Mouse (Mus musculus): ENCODE data around the gene Klkb1. TPM values are rescaled to one million over a fixed set of nuclear protein-coding genes. Genes with fewer than 3 reads are reported as not detected.
A peak's percentile ranks its signal among the peaks of the same experiment; 100 is the strongest.
"Not testable (repeated sequence)": the region's sequence is repeated elsewhere in the genome, so short reads cannot be mapped to it uniquely, and the experiment has no call there.

Gene Klkb1
- total RNA-seq (2015) (not detected in 2 replicates), total RNA-seq (2017) (not detected in 2 replicates)

- ATAC-seq (replicated peaks; ENCODE audit: poor library complexity), result no peak
Observed at GRCm38 (mm10) chr8:45294687-45295086, at the start of gene Klkb1. TSS of gene Klkb1 (minus strand) at chr8:45294859.

GRCm38 (mm10) chr8:45344298-45344697 lies 49.6 kb upstream of the Klkb1 start:
- ATAC-seq (replicated peaks; ENCODE audit: poor library complexity), result peak; percentile 74

GRCm38 (mm10) chr8:45341630-45342628 lies 47.3 kb upstream of the Klkb1 start:
- no peak for ATAC-seq (replicated peaks; ENCODE audit: poor library complexity)

GRCm38 (mm10) chr8:45333493-45333892 lies 38.8 kb upstream of the Klkb1 start:
- peak; percentile 65 for ATAC-seq (replicated peaks; ENCODE audit: poor library complexity)

- peak; percentile 83 for ATAC-seq (replicated peaks; ENCODE audit: poor library complexity)
Observed at GRCm38 (mm10) chr8:45332685-45333409, 38.2 kb upstream of the Klkb1 start, which contains the start of gene Cyp4v3. TSS of gene Cyp4v3 (minus strand) at chr8:45333216.

GRCm38 (mm10) chr8:45330856-45331255 lies 36.2 kb upstream of the Klkb1 start:
- ATAC-seq (replicated peaks; ENCODE audit: poor library complexity), result peak; percentile 40; the same call in 1 of the 2 replicates

- ATAC-seq (replicated peaks; ENCODE audit: poor library complexity), result no peak
Observed at GRCm38 (mm10) chr8:45329206-45329980, 34.7 kb upstream of the Klkb1 start.

GRCm38 (mm10) chr8:45327076-45327475 lies 32.4 kb upstream of the Klkb1 start:
- ATAC-seq (replicated peaks; ENCODE audit: poor library complexity), result not testable (repeated sequence)

- no peak for ATAC-seq (replicated peaks; ENCODE audit: poor library complexity)
Observed at GRCm38 (mm10) chr8:45324151-45324550, 29.5 kb upstream of the Klkb1 start.

GRCm38 (mm10) chr8:45321365-45321764 lies 26.7 kb upstream of the Klkb1 start:
- no peak for ATAC-seq (replicated peaks; ENCODE audit: poor library complexity)

GRCm38 (mm10) chr8:45320930-45321329 lies 26.3 kb upstream of the Klkb1 start:
- no peak for ATAC-seq (replicated peaks; ENCODE audit: poor library complexity)

- no peak for ATAC-seq (replicated peaks; ENCODE audit: poor library complexity)
Observed at GRCm38 (mm10) chr8:45310967-45311366, 16.3 kb upstream of the Klkb1 start.

- no peak for ATAC-seq (replicated peaks; ENCODE audit: poor library complexity)
Observed at GRCm38 (mm10) chr8:45308366-45308765, 13.7 kb upstream of the Klkb1 start, which contains the start of gene Gm45753. TSS of gene Gm45753 (minus strand) at chr8:45308466.

- ATAC-seq (replicated peaks; ENCODE audit: poor library complexity), result no peak
Observed at GRCm38 (mm10) chr8:45305479-45305878, 10.8 kb upstream of the Klkb1 start.

GRCm38 (mm10) chr8:45304354-45304753 lies 9.7 kb upstream of the Klkb1 start:
- no peak for ATAC-seq (replicated peaks; ENCODE audit: poor library complexity)

- ATAC-seq (replicated peaks; ENCODE audit: poor library complexity), result no peak
Observed at GRCm38 (mm10) chr8:45302390-45302789, 7.7 kb upstream of the Klkb1 start.

GRCm38 (mm10) chr8:45295276-45295675 lies 617 bp upstream of the Klkb1 start:
- ATAC-seq (replicated peaks; ENCODE audit: poor library complexity), result no peak

- no peak for ATAC-seq (replicated peaks; ENCODE audit: poor library complexity)
Observed at GRCm38 (mm10) chr8:45291790-45292189, 2.9 kb downstream of the Klkb1 start.

GRCm38 (mm10) chr8:45281630-45282029 lies 13.0 kb downstream of the Klkb1 start:
- ATAC-seq (replicated peaks; ENCODE audit: poor library complexity), result no peak

GRCm38 (mm10) chr8:45277453-45277852 lies 17.2 kb downstream of the Klkb1 start:
- ATAC-seq (replicated peaks; ENCODE audit: poor library complexity), result no peak

GRCm38 (mm10) chr8:45274317-45274716 lies 20.3 kb downstream of the Klkb1 start:
- ATAC-seq (replicated peaks; ENCODE audit: poor library complexity), result no peak
